Mouse (Mus musculus): ENCODE results near the gene Fkbpl. TPM values are rescaled to one million over a fixed set of nuclear protein-coding genes. Genes with fewer than 3 reads are reported as not detected.

The Fkbpl gene
- 6.7 and 7.9 TPM in 2 replicates for polyA plus RNA-seq (2012; rRNA removed)

- peak; percentile 97 to 99 for DNase-seq (ENCODE audit: extremely low spot score in 1 of 2, low spot score in 1 of 2)
These were observed at the start of gene Fkbpl for GRCm38 (mm10) chr17:34644608-34645007. Gene Fkbpl (plus strand): TSS chr17:34644764.

GRCm38 (mm10) chr17:34596098-34596497 is 48.5 kb upstream of the Fkbpl start:
- DNase-seq (ENCODE audit: extremely low spot score in 1 of 2, low spot score in 1 of 2): no peak

- no peak for DNase-seq (ENCODE audit: extremely low spot score in 1 of 2, low spot score in 1 of 2)
These were observed 46.9 kb upstream of the Fkbpl start, which contains the start of gene Ager for GRCm38 (mm10) chr17:34597566-34598095. Gene Ager (plus strand): TSS chr17:34597862.

GRCm38 (mm10) chr17:34599891-34600290 is 44.7 kb upstream of the Fkbpl start:
- no peak for DNase-seq (ENCODE audit: extremely low spot score in 1 of 2, low spot score in 1 of 2)

GRCm38 (mm10) chr17:34601796-34602195 is 42.8 kb upstream of the Fkbpl start:
- DNase-seq (ENCODE audit: extremely low spot score in 1 of 2, low spot score in 1 of 2): no peak

GRCm38 (mm10) chr17:34603375-34604060 is 41.0 kb upstream of the Fkbpl start, which contains the start of gene Rnf5:
Gene Rnf5 (minus strand): TSS chr17:34603690.
- DNase-seq (ENCODE audit: extremely low spot score in 1 of 2, low spot score in 1 of 2): peak; percentile 100

GRCm38 (mm10) chr17:34604061-34604508 is 40.5 kb upstream of the Fkbpl start, which contains the start of gene Agpat1:
Gene Agpat1 (plus strand): TSS chr17:34604262.
- DNase-seq (ENCODE audit: extremely low spot score in 1 of 2, low spot score in 1 of 2): peak; percentile 98

GRCm38 (mm10) chr17:34604511-34605237 is 39.9 kb upstream of the Fkbpl start:
- DNase-seq (ENCODE audit: extremely low spot score in 1 of 2, low spot score in 1 of 2): no peak

- DNase-seq (ENCODE audit: extremely low spot score in 1 of 2, low spot score in 1 of 2): peak; percentile 94 to 98
These were observed 39.0 kb upstream of the Fkbpl start for GRCm38 (mm10) chr17:34605609-34606008.

- no peak for DNase-seq (ENCODE audit: extremely low spot score in 1 of 2, low spot score in 1 of 2)
These were observed 38.2 kb upstream of the Fkbpl start for GRCm38 (mm10) chr17:34606186-34607039.

- no peak for DNase-seq (ENCODE audit: extremely low spot score in 1 of 2, low spot score in 1 of 2)
These were observed 36.6 kb upstream of the Fkbpl start for GRCm38 (mm10) chr17:34607997-34608396.

- DNase-seq (ENCODE audit: extremely low spot score in 1 of 2, low spot score in 1 of 2): no peak
These were observed 33.5 kb upstream of the Fkbpl start for GRCm38 (mm10) chr17:34611050-34611449.

GRCm38 (mm10) chr17:34613054-34613645 is 31.4 kb upstream of the Fkbpl start:
- no peak for DNase-seq (ENCODE audit: extremely low spot score in 1 of 2, low spot score in 1 of 2)

- no peak for DNase-seq (ENCODE audit: extremely low spot score in 1 of 2, low spot score in 1 of 2)
These were observed 30.7 kb upstream of the Fkbpl start for GRCm38 (mm10) chr17:34613830-34614229.

GRCm38 (mm10) chr17:34615871-34616270 is 28.7 kb upstream of the Fkbpl start, which contains the start of gene Egfl8:
Gene Egfl8 (minus strand): TSS chr17:34615971.
- no peak for DNase-seq (ENCODE audit: extremely low spot score in 1 of 2, low spot score in 1 of 2)

- peak in 1 of 2 experiments; percentile 83 for DNase-seq (ENCODE audit: extremely low spot score in 1 of 2, low spot score in 1 of 2)
These were observed 25.6 kb upstream of the Fkbpl start for GRCm38 (mm10) chr17:34618999-34619398.

- no peak for DNase-seq (ENCODE audit: extremely low spot score in 1 of 2, low spot score in 1 of 2)
These were observed 23.6 kb upstream of the Fkbpl start for GRCm38 (mm10) chr17:34621006-34621405.

- DNase-seq (ENCODE audit: extremely low spot score in 1 of 2, low spot score in 1 of 2): no peak
These were observed 21.4 kb upstream of the Fkbpl start for GRCm38 (mm10) chr17:34623161-34623560.

- DNase-seq (ENCODE audit: extremely low spot score in 1 of 2, low spot score in 1 of 2): no peak
These were observed 19.6 kb upstream of the Fkbpl start for GRCm38 (mm10) chr17:34624981-34625380.

All from frontal cortex, adult 2 months (tissue).